Mouse (Mus musculus) ovary, postnatal 10 days (tissue): ENCODE results near the gene Sys1.

Source experiments
- DNase-seq: peaks from one replicate; pipeline ENCODE4 v3.0.0; 2022; ENCODE audit warnings: low spot score

Gene Sys1

GRCm38 (mm10) chr2:164456864-164457300 lies at the start of gene Sys1:
Gene Sys1 (plus strand): TSS chr2:164456964.
- no peak for DNase-seq

GRCm38 (mm10) chr2:164407708-164408107 lies 49.1 kb upstream of the Sys1 start:
- DNase-seq, result no peak

GRCm38 (mm10) chr2:164414167-164414566 lies 42.6 kb upstream of the Sys1 start:
- no peak for DNase-seq

- DNase-seq, result no peak
Observed at GRCm38 (mm10) chr2:164414581-164414980, 42.2 kb upstream of the Sys1 start.

- DNase-seq, result no peak
Observed at GRCm38 (mm10) chr2:164417198-164417597, 39.6 kb upstream of the Sys1 start.

- no peak for DNase-seq
Observed at GRCm38 (mm10) chr2:164418308-164418875, 38.4 kb upstream of the Sys1 start.

GRCm38 (mm10) chr2:164419489-164419888 lies 37.3 kb upstream of the Sys1 start:
- DNase-seq, result no peak

GRCm38 (mm10) chr2:164421306-164421705 lies 35.5 kb upstream of the Sys1 start:
- DNase-seq, result no peak

GRCm38 (mm10) chr2:164421979-164422378 lies 34.8 kb upstream of the Sys1 start:
- no peak for DNase-seq

- no peak for DNase-seq
Observed at GRCm38 (mm10) chr2:164422675-164423393, 33.9 kb upstream of the Sys1 start.

- DNase-seq, result no peak
Observed at GRCm38 (mm10) chr2:164423464-164423863, 33.3 kb upstream of the Sys1 start.

GRCm38 (mm10) chr2:164424406-164424805 lies 32.4 kb upstream of the Sys1 start:
- DNase-seq, result no peak

- DNase-seq, result no peak
Observed at GRCm38 (mm10) chr2:164425401-164425800, 31.4 kb upstream of the Sys1 start.

- no peak for DNase-seq
Observed at GRCm38 (mm10) chr2:164426121-164426520, 30.6 kb upstream of the Sys1 start.

- DNase-seq, result no peak
Observed at GRCm38 (mm10) chr2:164426952-164427351, 29.8 kb upstream of the Sys1 start.

GRCm38 (mm10) chr2:164428451-164428850 lies 28.3 kb upstream of the Sys1 start:
- DNase-seq, result no peak

- DNase-seq, result no peak
Observed at GRCm38 (mm10) chr2:164429881-164430615, 26.7 kb upstream of the Sys1 start.

GRCm38 (mm10) chr2:164430697-164431096 lies 26.1 kb upstream of the Sys1 start:
- no peak for DNase-seq

GRCm38 (mm10) chr2:164431676-164432465 lies 24.9 kb upstream of the Sys1 start:
- no peak for DNase-seq

- no peak for DNase-seq
Observed at GRCm38 (mm10) chr2:164432541-164433191, 24.1 kb upstream of the Sys1 start.

GRCm38 (mm10) chr2:164433278-164433895 lies 23.4 kb upstream of the Sys1 start:
- no peak for DNase-seq
